Mouse (Mus musculus) kidney, embryonic 15.5 days (tissue): ENCODE results near the gene Fam89b. TPM values are rescaled to one million over a fixed set of nuclear protein-coding genes. Genes with fewer than 3 reads are reported as not detected.

Source experiments
- ATAC-seq: fragments of 200-750 bp; cut with Nextera tagmentation; replicated peaks from 2 replicates; pipeline ENCODE4 v1.8.0; 2017; ENCODE audit warnings: moderate TSS enrichment; ENCODE audit not compliant: low FRiP score
- H3K27ac ChIP-seq: fragments of 300-500 bp; sonication (generic); 2 replicates; pipeline ENCODE4 v1.5.1; 2015; ENCODE audit warnings: mild to moderate bottlenecking, inconsistent platforms
- H3K27me3 ChIP-seq: fragments of 300-500 bp; sonication (generic); 2 replicates; pipeline ENCODE4 v1.6.1; 2015; ENCODE audit warnings: inconsistent platforms
- H3K36me3 ChIP-seq: fragments of 300-500 bp; sonication (generic); 2 replicates; pipeline ENCODE4 v1.6.1; 2015; ENCODE audit warnings: inconsistent platforms
- H3K4me1 ChIP-seq: fragments of 300-500 bp; sonication (generic); 2 replicates; pipeline ENCODE4 v1.6.1; 2015; ENCODE audit warnings: inconsistent platforms
- H3K4me2 ChIP-seq: fragments of 300-500 bp; sonication (generic); 2 replicates; pipeline ENCODE4 v1.6.1; 2015; ENCODE audit warnings: moderate library complexity, mild to moderate bottlenecking, inconsistent platforms
- H3K4me3 ChIP-seq: fragments of 300-500 bp; sonication (generic); replicated peaks from 2 replicates; pipeline ENCODE4 v1.5.1; 2015; ENCODE audit warnings: mild to moderate bottlenecking, inconsistent platforms
- H3K9ac ChIP-seq: fragments of 300-500 bp; sonication (generic); 2 replicates; pipeline ENCODE4 v1.6.1; 2015; ENCODE audit warnings: mild to moderate bottlenecking, inconsistent platforms
- H3K9me3 ChIP-seq: fragments of 300-500 bp; sonication (generic); replicated peaks from 2 replicates; pipeline ENCODE4 v1.6.1; 2016; ENCODE audit warnings: inconsistent platforms
- WGBS: fragments of 180-500 bp; shearing (Covaris S2); methylation state at CpG from one replicate; pipeline ENCODE4 v1.1.7; 2015; ENCODE audit warnings: mixed read lengths; 5-methylcytosine and 5-hydroxymethylcytosine counted together
- polyA plus RNA-seq: library from polyadenylated mRNA; unstranded; fragments of >200 nt; fragmentation: Nextera tagmentation; extraction: Ambion mirVana; gene quantifications from 2 replicates; pipeline ENCODE4 v1.2.1, GENCODE M21; 2015

Gene Fam89b
- polyA plus RNA-seq, 1 experiment from 2014 or later = 91.4 TPM

- peak overlapping the region; percentile 41 for H3K4me2 ChIP-seq
- WGBS = 10% methylated on average over 22 of the region's 22 CpGs
- no peak overlapping the region for H3K27ac ChIP-seq
- no peaks in the 10 kb centered on the region for H3K9me3 ChIP-seq
- H3K27me3 ChIP-seq = peaks cover 59% of the 10 kb centered on the region
- no peak for ATAC-seq
- H3K36me3 ChIP-seq = no peaks in the 10 kb centered on the region
- peak overlapping the region; percentile 16; the same call in 1 of the 2 replicates for H3K4me3 ChIP-seq
- peaks cover 21% of the 10 kb centered on the region for H3K4me1 ChIP-seq
- H3K9ac ChIP-seq = no peak overlapping the region
Observed at GRCm38 (mm10) chr19:5750951-5751350, 21.5 kb upstream of the Fam89b start.

- Histone ChIP-seq H3K9me3 (no peaks in the 10 kb centered on the region), H3K4me1 (peaks cover 32% of the 10 kb centered on the region), H3K4me3 (no peak overlapping the region), H3K4me2 (no peak overlapping the region), H3K36me3 (no peaks in the 10 kb centered on the region), H3K27me3 (peaks cover 65% of the 10 kb centered on the region), H3K27ac (no peak overlapping the region), H3K9ac (no peak overlapping the region)
- ATAC-seq = no peak
- 75% methylated on average over 6 of the region's 6 CpGs for WGBS
Observed at GRCm38 (mm10) chr19:5749476-5749875, 20.0 kb upstream of the Fam89b start.

- no peak for ATAC-seq
- H3K4me2 ChIP-seq = no peak overlapping the region
- H3K9me3 ChIP-seq = no peaks in the 10 kb centered on the region
- 47% methylated on average over 12 of the region's 12 CpGs for WGBS
- H3K4me3 ChIP-seq = no peak overlapping the region
- H3K27me3 ChIP-seq = peaks cover 62% of the 10 kb centered on the region
- no peak overlapping the region for H3K9ac ChIP-seq
- no peaks in the 10 kb centered on the region for H3K36me3 ChIP-seq
- no peak overlapping the region for H3K27ac ChIP-seq
- peaks cover 51% of the 10 kb centered on the region for H3K4me1 ChIP-seq
Observed at GRCm38 (mm10) chr19:5746907-5747363, 17.5 kb upstream of the Fam89b start.

- Histone ChIP-seq H3K27me3 (peaks cover 53% of the 10 kb centered on the region), H3K9ac (peak overlapping the region; percentile 21; the same call in 1 of the 2 replicates), H3K27ac (no peak overlapping the region), H3K4me3 (peak overlapping the region; percentile 36), H3K4me1 (peaks cover 48% of the 10 kb centered on the region), H3K36me3 (no peaks in the 10 kb centered on the region), H3K9me3 (no peaks in the 10 kb centered on the region), H3K4me2 (peak overlapping the region; percentile 66)
- no peak for ATAC-seq
- WGBS = 8% methylated on average over 36 of the region's 36 CpGs
Observed at GRCm38 (mm10) chr19:5745756-5746710, 16.6 kb upstream of the Fam89b start.

GRCm38 (mm10) chr19:5743576-5743975, 14.1 kb upstream of the Fam89b start:
- Histone ChIP-seq H3K27ac (no peak overlapping the region), H3K27me3 (peaks cover 28% of the 10 kb centered on the region), H3K36me3 (no peaks in the 10 kb centered on the region), H3K9me3 (no peaks in the 10 kb centered on the region), H3K9ac (no peak overlapping the region), H3K4me3 (0 out of 2 replicates have a peak overlapping the region, but pooled peaks have one; percentile 55), H3K4me1 (peaks cover 58% of the 10 kb centered on the region), H3K4me2 (peak overlapping the region; percentile 90; the same call in 1 of the 2 replicates)
- no peak for ATAC-seq
- 62% methylated on average over 5 of the region's 5 CpGs for WGBS

- 1% methylated on average over 32 of the region's 32 CpGs for WGBS
- Histone ChIP-seq H3K4me2 (peak overlapping the region; percentile 90), H3K4me1 (peaks cover 58% of the 10 kb centered on the region), H3K27ac (peak overlapping the region; percentile 82), H3K27me3 (peaks cover 23% of the 10 kb centered on the region), H3K4me3 (peak overlapping the region; percentile 55), H3K36me3 (no peaks in the 10 kb centered on the region), H3K9me3 (no peaks in the 10 kb centered on the region), H3K9ac (peak overlapping the region; percentile 74)
- peak; percentile 0; the same call in 1 of the 2 replicates for ATAC-seq
Observed at GRCm38 (mm10) chr19:5742241-5742641, 12.8 kb upstream of the Fam89b start.

- WGBS = under 1% methylated on average over 55 of the region's 55 CpGs
- Histone ChIP-seq H3K9me3 (no peaks in the 10 kb centered on the region), H3K4me1 (peaks cover 58% of the 10 kb centered on the region), H3K36me3 (no peaks in the 10 kb centered on the region), H3K9ac (peak overlapping the region; percentile 74), H3K4me2 (peak overlapping the region; percentile 90), H3K4me3 (peak overlapping the region; percentile 55), H3K27me3 (peaks cover 25% of the 10 kb centered on the region), H3K27ac (peak overlapping the region; percentile 82)
- ATAC-seq = peak; percentile 73
Observed at GRCm38 (mm10) chr19:5741641-5742240, 12.3 kb upstream of the Fam89b start.

GRCm38 (mm10) chr19:5740320-5741317, 11.2 kb upstream of the Fam89b start, which contains the start of gene Ltbp3:
Ltbp3 (plus strand) TSS chr19:5740904.
- Histone ChIP-seq H3K9me3 (no peaks in the 10 kb centered on the region), H3K36me3 (no peaks in the 10 kb centered on the region), H3K27me3 (peaks cover 22% of the 10 kb centered on the region), H3K4me3 (peak within 1 kb of the TSS; percentile 55), H3K9ac (peak within 1 kb of the TSS; percentile 74), H3K4me1 (peaks cover 49% of the 10 kb centered on the region), H3K27ac (peak within 1 kb of the TSS; percentile 82), H3K4me2 (peak within 1 kb of the TSS; percentile 90)
- 25% methylated on average over 13 of the region's 14 CpGs for WGBS
- ATAC-seq = 0 out of 2 replicates have a peak, but pooled peaks have one; percentile 5

GRCm38 (mm10) chr19:5739446-5739845, 10.0 kb upstream of the Fam89b start:
- Histone ChIP-seq H3K4me1 (peaks cover 40% of the 10 kb centered on the region), H3K4me2 (no peak overlapping the region), H3K27me3 (peaks cover 12% of the 10 kb centered on the region), H3K36me3 (no peaks in the 10 kb centered on the region), H3K9me3 (no peaks in the 10 kb centered on the region), H3K27ac (no peak overlapping the region), H3K4me3 (no peak overlapping the region), H3K9ac (no peak overlapping the region)
- WGBS = 56% methylated on average over 2 of the region's 2 CpGs
- ATAC-seq = no peak

GRCm38 (mm10) chr19:5734325-5734724, 4.9 kb upstream of the Fam89b start:
- Histone ChIP-seq H3K9ac (no peak overlapping the region), H3K4me2 (no peak overlapping the region), H3K4me3 (no peak overlapping the region), H3K27ac (no peak overlapping the region), H3K9me3 (no peaks in the 10 kb centered on the region), H3K27me3 (peaks cover 7% of the 10 kb centered on the region), H3K4me1 (peaks cover 21% of the 10 kb centered on the region), H3K36me3 (peaks cover 4% of the 10 kb centered on the region; the same call in 1 of the 2 replicates)
- no peak for ATAC-seq
- WGBS = 83% methylated on average over 9 of the region's 9 CpGs
